Mouse (Mus musculus) testis, adult 2 months (tissue): Measurements from ENCODE around the gene Ppard.

Experiments used
- CTCF ChIP-seq: fragments of 200-500 bp; IDR thresholded peaks from 2 replicates; pipeline ENCODE4 v1.5.1; 2012; ENCODE audit warnings: low read depth, mild to moderate bottlenecking, inconsistent platforms, low read length, moderate library complexity; ENCODE audit not compliant: control insufficient read depth, insufficient read depth, insufficient replicate concordance
- POLR2A ChIP-seq: fragments of 200-500 bp; IDR thresholded peaks from 2 replicates; pipeline ENCODE4 v1.6.1; 2012; ENCODE audit warnings: low read depth, mild to moderate bottlenecking, inconsistent platforms, low read length, moderate library complexity; ENCODE audit not compliant: control insufficient read depth

- TF ChIP-seq POLR2A (no peak), CTCF (no peak)
Observed at GRCm38 (mm10) chr17:28287578-28287977, 55.1 kb downstream of the Ppard start.
